Mouse (Mus musculus): ENCODE results near the gene Cldn34c4. TPM values are rescaled to one million over a fixed set of nuclear protein-coding genes. Genes with fewer than 3 reads are reported as not detected.

Cldn34c4 gene
- not detected in 2 replicates for polyA plus RNA-seq (2015; fragmentation: Nextera tagmentation; extraction: Ambion mirVana)

GRCm38 (mm10) chrX:127736454-127736853 is at the start of gene Cldn34c4:
Gene Cldn34c4 (minus strand): TSS chrX:127736554.
- Histone ChIP-seq H3K36me3 (ENCODE audit: insufficient read depth, low read length) (no peaks in the 10 kb centered on the region), H3K9ac (replicated peaks; ENCODE audit: low read length) (no peak within 1 kb of the TSS), H3K27me3 (ENCODE audit: insufficient read depth, low read length) (no peaks in the 10 kb centered on the region), H3K9me3 (ENCODE audit: low read length) (no peaks in the 10 kb centered on the region), H3K4me3 (ENCODE audit: low read length) (no peak within 1 kb of the TSS), H3K4me1 (ENCODE audit: insufficient read depth, low read length) (no peaks in the 10 kb centered on the region), H3K4me2 (replicated peaks; ENCODE audit: low read depth, low read length) (no peak within 1 kb of the TSS), H3K27ac (ENCODE audit: low read length) (no peak within 1 kb of the TSS)
- ATAC-seq (ENCODE audit: low FRiP score, low TSS enrichment) = no peak
- WGBS = 75% methylated on average over 2 of the region's 2 CpGs

- H3K9me3 ChIP-seq (ENCODE audit: low read length) = 0 out of 2 replicates have a peak, but pooled peaks cover 7% of the 10 kb centered on the region
Measured at GRCm38 (mm10) chrX:127747062-127747461, 10.7 kb upstream of the Cldn34c4 start.

More at GRCm38 (mm10) chrX:127747062-127747461, 10.7 kb upstream of the Cldn34c4 start:
- WGBS = 68% methylated on average over 4 of the region's 4 CpGs
- Histone ChIP-seq H3K27me3 (ENCODE audit: insufficient read depth, low read length) (no peaks in the 10 kb centered on the region), H3K4me2 (replicated peaks; ENCODE audit: low read depth, low read length) (no peak overlapping the region), H3K4me3 (ENCODE audit: low read length) (no peak overlapping the region), H3K9ac (replicated peaks; ENCODE audit: low read length) (no peak overlapping the region), H3K27ac (ENCODE audit: low read length) (no peak overlapping the region), H3K36me3 (ENCODE audit: insufficient read depth, low read length) (no peaks in the 10 kb centered on the region), H3K4me1 (ENCODE audit: insufficient read depth, low read length) (no peaks in the 10 kb centered on the region)
- ATAC-seq (ENCODE audit: low FRiP score, low TSS enrichment) = no peak

Measured in kidney, embryonic 16.5 days (tissue).